Mouse (Mus musculus): Measurements from ENCODE around the gene Nags. TPM values are rescaled to one million over a fixed set of nuclear protein-coding genes. Genes with fewer than 3 reads are reported as not detected.

The Nags gene
- total and polyA plus RNA-seq, 3 experiments, result 5.4 to 9.7 TPM; not detected in 1

DNA sequence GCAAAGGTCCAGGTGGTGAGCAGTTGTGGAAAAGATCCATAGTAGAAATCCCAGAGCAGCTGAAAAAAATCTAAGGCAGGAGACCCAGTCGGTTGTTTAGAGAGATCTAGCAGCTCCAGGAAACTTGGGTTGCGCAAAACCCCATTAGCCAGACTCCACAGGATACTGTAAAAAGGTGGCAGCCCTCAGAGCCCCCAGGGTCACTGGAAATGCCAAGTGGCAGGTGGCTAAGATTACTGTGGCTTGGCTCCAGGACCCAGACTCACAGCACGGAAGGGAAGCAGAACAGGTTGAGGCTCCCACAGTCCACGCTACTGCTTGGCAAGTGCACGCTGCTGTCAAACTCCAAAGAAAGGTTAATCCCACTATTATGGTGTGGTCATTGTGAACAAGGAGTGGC lies 14.5 kb downstream of the Nags start:
- H3K36me3 ChIP-seq (ENCODE audit: control insufficient read depth in 1 of 2, insufficient read depth in 2 of 2, low read length in 2 of 2), result peaks cover 3 to 4% of the 10 kb centered on the region in 2 experiments

DNA sequence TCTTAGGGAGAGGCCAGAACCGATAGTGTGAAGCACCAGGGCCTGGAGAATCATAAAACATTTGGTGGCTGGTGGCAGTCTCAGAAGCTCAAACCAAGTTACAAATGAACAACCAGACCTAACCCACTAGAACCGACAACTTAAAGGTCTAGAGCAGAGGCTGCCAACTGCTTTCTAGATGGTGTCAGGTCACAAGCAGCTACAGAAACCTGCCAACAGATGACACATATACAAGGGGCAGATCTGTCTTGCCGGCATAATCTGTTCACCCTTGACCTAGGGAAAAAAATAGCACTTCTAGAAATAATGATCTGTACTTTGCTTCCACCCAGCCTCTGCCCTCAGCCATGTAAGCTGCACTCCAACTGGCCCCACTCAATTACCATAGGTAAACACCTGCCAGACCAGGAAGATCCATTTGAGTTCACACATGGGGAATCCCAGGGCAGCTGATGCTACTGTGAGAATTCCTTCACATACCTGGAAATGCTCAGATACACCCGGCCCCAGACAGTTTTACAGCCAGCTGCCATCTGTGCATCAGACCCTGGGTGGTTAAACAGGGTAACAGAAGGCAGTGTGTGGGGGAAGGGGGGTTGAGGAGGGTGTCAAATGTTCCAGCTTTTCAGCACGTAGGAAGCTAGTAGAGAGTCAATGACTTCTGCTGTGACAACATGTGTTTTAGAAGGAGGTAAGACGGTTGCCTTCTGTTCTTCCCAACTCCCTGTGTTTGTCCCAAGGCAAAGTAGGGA lies 20.8 kb downstream of the Nags start:
- Histone ChIP-seq H3K4me3 (ENCODE audit: control insufficient read depth in 1 of 2, insufficient read depth in 1 of 2, low read depth in 2 of 2, low read length in 2 of 2) (no peak overlapping the region), H3K9me3 (replicated peaks; ENCODE audit: insufficient read depth, low read length) (no peaks in the 10 kb centered on the region), H3K36me3 (ENCODE audit: control insufficient read depth in 1 of 2, insufficient read depth in 2 of 2, low read length in 2 of 2) (peaks cover 0 to 25% of the 10 kb centered on the region in 2 experiments; a peak in 2 of 4 replicates), H3K27ac (ENCODE audit: control insufficient read depth, low read depth, low read length) (no peak overlapping the region), H3K79me2 (ENCODE audit: control insufficient read depth, insufficient read depth, low read length, poor library complexity) (peaks cover 9% of the 10 kb centered on the region), H3K9ac (ENCODE audit: control insufficient read depth, low read depth, low read length, poor library complexity, severe bottlenecking) (no peak overlapping the region), H3K4me1 (ENCODE audit: control insufficient read depth in 1 of 2, insufficient read depth in 2 of 2, low read length in 2 of 2) (no peaks in the 10 kb centered on the region), H3K27me3 (ENCODE audit: control insufficient read depth in 1 of 2, insufficient read depth in 2 of 2, low read length in 2 of 2) (no peaks in the 10 kb centered on the region)
- no peak for DNase-seq (ENCODE audit: low read depth, low spot score)
- TF ChIP-seq MAX (IDR thresholded peaks at IDR 0.05; ENCODE audit: low read length) (no peak), POLR2AphosphoS5 (IDR thresholded peaks at IDR 0.05; ENCODE audit: borderline replicate concordance, low read depth, low read length) (no peak), HCFC1 (IDR thresholded peaks at IDR 0.05; ENCODE audit: low read depth, low read length) (no peak), CHD1 (IDR thresholded peaks at IDR 0.05; ENCODE audit: low read depth, low read length) (no peak), SMC3 (IDR thresholded peaks at IDR 0.05; ENCODE audit: low read depth, low read length) (no peak), EP300 (IDR thresholded peaks at IDR 0.05; ENCODE audit: low read depth in 1 of 2, low read length in 2 of 2) (no peak), GABPA (IDR thresholded peaks at IDR 0.05; ENCODE audit: low read depth, low read length) (no peak), NRF1 (IDR thresholded peaks at IDR 0.05; ENCODE audit: insufficient read depth, low read depth, low read length, poor library complexity, severe bottlenecking) (no peak), RCOR1 (IDR thresholded peaks at IDR 0.05; ENCODE audit: low read depth, low read length) (no peak), BHLHE40 (IDR thresholded peaks at IDR 0.05; ENCODE audit: borderline replicate concordance, low read depth, low read length) (no peak), MYB (IDR thresholded peaks at IDR 0.05; ENCODE audit: low read depth, low read length) (no peak)

More for the DNA sequence above, 14.5 kb downstream of the Nags start:
- no peak for TF ChIP-seq CHD1 (IDR thresholded peaks at IDR 0.05; ENCODE audit: low read depth, low read length)
- peak; percentile 46 for TF ChIP-seq POLR2AphosphoS2 (IDR thresholded peaks at IDR 0.05; ENCODE audit: low read length)
- no peak overlapping the region for H3K27ac ChIP-seq (ENCODE audit: control insufficient read depth, low read depth, low read length)
- H3K9ac ChIP-seq (ENCODE audit: control insufficient read depth, low read depth, low read length, poor library complexity, severe bottlenecking), result no peak overlapping the region
- no peak overlapping the region for H3K4me3 ChIP-seq (ENCODE audit: control insufficient read depth in 1 of 2, insufficient read depth in 1 of 2, low read depth in 2 of 2, low read length in 2 of 2)
- peaks cover 0 to 4% of the 10 kb centered on the region in 2 experiments; a peak in 2 of 4 replicates for H3K4me1 ChIP-seq (ENCODE audit: control insufficient read depth in 1 of 2, insufficient read depth in 2 of 2, low read length in 2 of 2)
- no peaks in the 10 kb centered on the region for H3K27me3 ChIP-seq (ENCODE audit: control insufficient read depth in 1 of 2, insufficient read depth in 2 of 2, low read length in 2 of 2)
- H3K79me2 ChIP-seq (ENCODE audit: control insufficient read depth, insufficient read depth, low read length, poor library complexity), result no peaks in the 10 kb centered on the region; the same call in 1 of the 2 replicates
- H3K9me3 ChIP-seq (replicated peaks; ENCODE audit: insufficient read depth, low read length), result no peaks in the 10 kb centered on the region
- no peak for DNase-seq (ENCODE audit: low read depth, low spot score)

DNA sequence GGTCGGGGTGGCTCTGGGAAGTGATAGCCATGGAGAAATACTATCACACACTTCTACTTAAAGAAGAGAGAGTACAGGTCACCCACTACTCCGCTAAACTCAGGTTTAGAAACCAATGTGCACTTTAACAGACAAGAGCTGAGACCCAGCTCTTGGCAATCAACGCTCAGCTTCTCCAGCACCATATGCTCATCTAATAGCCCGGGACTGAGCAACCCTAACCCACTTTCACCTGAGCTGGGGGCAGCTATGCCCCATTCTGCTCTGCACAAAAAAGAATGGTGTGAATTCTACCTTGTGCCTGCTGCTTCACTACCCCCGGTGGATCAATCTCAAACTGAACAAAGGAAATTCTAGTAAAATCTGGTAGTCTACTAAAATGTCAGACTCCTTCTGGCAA lies 22.2 kb downstream of the Nags start:
- Histone ChIP-seq H3K9me3 (replicated peaks; ENCODE audit: insufficient read depth, low read length) (no peaks in the 10 kb centered on the region), H3K79me2 (ENCODE audit: control insufficient read depth, insufficient read depth, low read length, poor library complexity) (peaks cover 12% of the 10 kb centered on the region), H3K4me1 (ENCODE audit: control insufficient read depth in 1 of 2, insufficient read depth in 2 of 2, low read length in 2 of 2) (no peaks in the 10 kb centered on the region), H3K4me3 (ENCODE audit: control insufficient read depth in 1 of 2, insufficient read depth in 1 of 2, low read depth in 2 of 2, low read length in 2 of 2) (no peak overlapping the region), H3K9ac (ENCODE audit: control insufficient read depth, low read depth, low read length, poor library complexity, severe bottlenecking) (no peak overlapping the region), H3K27ac (ENCODE audit: control insufficient read depth, low read depth, low read length) (no peak overlapping the region), H3K36me3 (ENCODE audit: control insufficient read depth in 1 of 2, insufficient read depth in 2 of 2, low read length in 2 of 2) (peaks cover 0 to 28% of the 10 kb centered on the region in 2 experiments; a peak in 2 of 4 replicates), H3K27me3 (ENCODE audit: control insufficient read depth in 1 of 2, insufficient read depth in 2 of 2, low read length in 2 of 2) (no peaks in the 10 kb centered on the region)
- TF ChIP-seq ZKSCAN1 (IDR thresholded peaks at IDR 0.05; ENCODE audit: low read depth, low read length) (no peak), MAX (IDR thresholded peaks at IDR 0.05; ENCODE audit: low read length) (no peak), MYB (IDR thresholded peaks at IDR 0.05; ENCODE audit: low read depth, low read length) (no peak), E2F4 (IDR thresholded peaks at IDR 0.05; ENCODE audit: borderline replicate concordance, low read depth, low read length) (no peak), KAT2A (conservative IDR thresholded peaks at IDR 0.05; ENCODE audit: low read depth, low read length) (no peak)
- no peak for DNase-seq (ENCODE audit: low read depth, low spot score)

All from MEL (cell line).